Mouse (Mus musculus): ENCODE data around the gene Cdkl3. TPM values are rescaled to one million over a fixed set of nuclear protein-coding genes. Genes with fewer than 3 reads are reported as not detected.

Cdkl3 gene
- polyA plus RNA-seq, 1 experiment from 2014 or later, result 10.6 TPM

DNA sequence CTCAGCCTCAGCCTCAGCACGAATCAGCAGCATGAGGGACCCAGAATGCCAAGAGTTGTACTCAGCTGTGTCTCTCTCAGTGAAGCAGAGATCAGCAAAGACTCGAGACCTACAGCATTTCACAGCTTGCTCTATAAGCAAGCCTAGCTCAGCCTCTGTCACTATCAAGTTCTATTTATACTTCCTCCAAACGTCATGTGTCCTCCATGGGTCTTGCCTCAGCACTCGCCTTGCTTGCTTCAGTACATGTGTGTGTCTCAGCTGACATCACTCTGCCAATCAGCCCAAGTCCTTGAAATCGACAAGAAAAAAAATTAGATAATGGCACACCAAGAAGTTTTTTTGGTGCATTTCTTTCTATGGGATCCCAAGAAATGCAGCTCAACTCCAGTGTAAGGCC lies 52.2 kb downstream of the Cdkl3 start:
- WGBS, result 81% methylated on average over 5 of the region's 5 CpGs
- no peak overlapping the region for H3K27ac ChIP-seq
- DNase-seq (ENCODE audit: low spot score) (no peak), ATAC-seq (replicated peaks; ENCODE audit: low FRiP score, low read depth) (no peak)
- H3K4me1 ChIP-seq (replicated peaks; ENCODE audit: insufficient read depth, low read length), result no peaks in the 10 kb centered on the region
- H3K4me3 ChIP-seq (replicated peaks; ENCODE audit: low read depth, low read length), result no peak overlapping the region
- no peak overlapping the region for H3K9ac ChIP-seq (ENCODE audit: low read depth, low read length)
- H3K9me3 ChIP-seq (replicated peaks; ENCODE audit: low read length), result no peaks in the 10 kb centered on the region
- H3K4me2 ChIP-seq (ENCODE audit: low read length), result no peak overlapping the region
- no peak for TF ChIP-seq CTCF (IDR thresholded peaks at IDR 0.05; ENCODE audit: low read depth)
- no peaks in the 10 kb centered on the region for H3K36me3 ChIP-seq (ENCODE audit: insufficient read depth, low read length)
- no peaks in the 10 kb centered on the region for H3K27me3 ChIP-seq (ENCODE audit: insufficient read depth, low read length)

DNA sequence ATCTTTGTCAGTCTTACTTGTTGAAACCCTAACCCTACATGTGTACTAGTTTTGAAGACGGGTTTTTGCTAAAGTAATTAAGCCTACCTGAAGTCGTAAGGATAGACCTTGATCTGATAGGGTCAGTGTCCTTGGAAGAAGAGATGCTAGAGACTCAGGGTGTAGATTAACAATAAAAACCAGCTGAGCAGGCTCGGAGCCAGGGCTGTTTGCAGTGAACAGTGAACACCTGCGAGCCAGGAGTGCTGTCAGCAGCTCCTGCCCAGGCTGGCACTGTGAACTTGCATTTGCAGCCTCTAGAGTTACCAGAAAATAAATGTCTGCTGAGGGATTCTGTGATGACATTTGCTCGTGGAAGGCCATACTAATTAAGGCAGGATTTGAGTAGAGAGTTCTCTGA lies 55.0 kb downstream of the Cdkl3 start:
- Histone ChIP-seq H3K9me3 (replicated peaks; ENCODE audit: low read length) (no peaks in the 10 kb centered on the region), H3K9ac (ENCODE audit: low read depth, low read length) (no peak overlapping the region), H3K36me3 (ENCODE audit: insufficient read depth, low read length) (no peaks in the 10 kb centered on the region), H3K27me3 (ENCODE audit: insufficient read depth, low read length) (no peaks in the 10 kb centered on the region), H3K4me2 (ENCODE audit: low read length) (no peak overlapping the region), H3K4me1 (replicated peaks; ENCODE audit: insufficient read depth, low read length) (no peaks in the 10 kb centered on the region), H3K27ac (no peak overlapping the region), H3K4me3 (replicated peaks; ENCODE audit: low read depth, low read length) (no peak overlapping the region)
- TF ChIP-seq CTCF (IDR thresholded peaks at IDR 0.05; ENCODE audit: low read depth), result no peak
- no peak for DNase-seq (ENCODE audit: low spot score)
- WGBS, result 38% methylated on average over 5 of the region's 5 CpGs
- ATAC-seq (replicated peaks; ENCODE audit: low FRiP score, low read depth), result no peak

DNA sequence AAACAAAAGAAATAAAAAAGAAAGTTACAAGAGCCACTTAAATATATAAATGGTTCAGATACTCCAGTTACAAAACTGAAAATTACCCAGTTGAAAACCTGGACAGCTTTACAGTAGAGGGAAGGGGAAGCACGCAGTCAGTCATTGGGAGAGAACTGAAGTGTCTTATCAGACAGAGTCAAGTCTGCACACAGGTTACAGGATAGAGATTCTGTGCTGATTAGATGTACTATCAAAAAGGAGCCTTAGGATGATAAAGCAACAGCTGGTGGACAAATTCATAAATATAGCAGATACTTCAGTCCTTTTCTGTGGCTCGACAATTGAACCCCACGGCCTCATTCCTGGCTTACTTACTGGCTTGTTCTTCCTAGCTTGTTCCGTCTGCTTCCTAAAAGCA lies 56.3 kb downstream of the Cdkl3 start:
- TF ChIP-seq CTCF (IDR thresholded peaks at IDR 0.05; ENCODE audit: low read depth), result no peak
- Histone ChIP-seq H3K36me3 (ENCODE audit: insufficient read depth, low read length) (no peaks in the 10 kb centered on the region), H3K4me3 (replicated peaks; ENCODE audit: low read depth, low read length) (no peak overlapping the region), H3K4me2 (ENCODE audit: low read length) (no peak overlapping the region), H3K4me1 (replicated peaks; ENCODE audit: insufficient read depth, low read length) (no peaks in the 10 kb centered on the region), H3K27ac (no peak overlapping the region), H3K9ac (ENCODE audit: low read depth, low read length) (no peak overlapping the region), H3K9me3 (replicated peaks; ENCODE audit: low read length) (no peaks in the 10 kb centered on the region), H3K27me3 (ENCODE audit: insufficient read depth, low read length) (no peaks in the 10 kb centered on the region)
- DNase-seq (ENCODE audit: low spot score), result no peak
- 89% methylated on average over 4 of the region's 4 CpGs for WGBS
- no peak for ATAC-seq (replicated peaks; ENCODE audit: low FRiP score, low read depth)

DNA sequence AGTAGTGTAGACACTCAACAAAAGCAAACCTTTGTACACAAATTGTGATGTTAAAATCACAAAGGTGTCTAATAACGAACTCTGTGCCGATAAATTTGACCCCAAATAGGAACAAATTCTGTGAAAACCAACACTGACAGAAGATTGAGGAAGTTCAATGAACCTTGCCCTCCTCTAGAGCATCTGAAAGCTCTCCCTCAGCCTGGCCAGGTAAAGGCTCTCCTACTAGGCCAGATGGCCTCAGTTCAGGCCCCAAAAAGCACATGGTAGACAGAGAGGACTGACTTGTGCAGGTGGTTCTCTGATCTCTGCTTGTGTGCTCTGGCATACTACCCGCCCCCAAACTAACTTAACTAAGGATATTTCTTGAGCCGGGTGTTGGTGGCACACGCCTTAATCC lies 58.4 kb downstream of the Cdkl3 start:
- Histone ChIP-seq H3K27me3 (ENCODE audit: insufficient read depth, low read length) (no peaks in the 10 kb centered on the region), H3K4me3 (replicated peaks; ENCODE audit: low read depth, low read length) (no peak overlapping the region), H3K27ac (no peak overlapping the region), H3K9me3 (replicated peaks; ENCODE audit: low read length) (no peaks in the 10 kb centered on the region), H3K4me1 (replicated peaks; ENCODE audit: insufficient read depth, low read length) (no peaks in the 10 kb centered on the region), H3K9ac (ENCODE audit: low read depth, low read length) (no peak overlapping the region), H3K36me3 (ENCODE audit: insufficient read depth, low read length) (no peaks in the 10 kb centered on the region), H3K4me2 (ENCODE audit: low read length) (no peak overlapping the region)
- no peak for TF ChIP-seq CTCF (IDR thresholded peaks at IDR 0.05; ENCODE audit: low read depth)
- 93% methylated on average over 5 of the region's 5 CpGs for WGBS
- ATAC-seq (replicated peaks; ENCODE audit: low FRiP score, low read depth) (no peak), DNase-seq (ENCODE audit: low spot score) (no peak)

DNA sequence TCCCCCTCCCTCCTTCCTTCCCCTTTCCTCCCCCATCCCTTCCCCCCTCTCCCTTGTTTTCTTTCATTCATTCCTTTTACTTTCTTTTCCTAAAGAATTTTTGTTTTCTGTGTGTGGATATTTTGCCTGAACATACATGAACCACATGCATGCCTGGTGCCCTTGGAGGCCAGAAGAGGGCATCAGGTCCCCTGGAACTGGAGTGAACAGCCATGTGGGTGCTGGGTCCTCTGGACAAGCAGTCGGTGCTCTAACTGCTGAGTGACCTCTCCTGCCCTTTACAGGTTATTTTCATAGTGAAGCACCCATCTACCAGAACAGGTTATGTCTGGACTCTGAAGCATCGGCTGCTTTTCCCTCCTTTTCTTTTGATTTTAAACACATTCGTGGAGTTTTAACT lies 60.4 kb downstream of the Cdkl3 start:
- 56% methylated on average over 3 of the region's 3 CpGs for WGBS
- Histone ChIP-seq H3K9me3 (replicated peaks; ENCODE audit: low read length) (no peaks in the 10 kb centered on the region), H3K4me3 (replicated peaks; ENCODE audit: low read depth, low read length) (no peak overlapping the region), H3K27ac (no peak overlapping the region), H3K27me3 (ENCODE audit: insufficient read depth, low read length) (no peaks in the 10 kb centered on the region), H3K4me1 (replicated peaks; ENCODE audit: insufficient read depth, low read length) (no peaks in the 10 kb centered on the region), H3K4me2 (ENCODE audit: low read length) (no peak overlapping the region), H3K9ac (ENCODE audit: low read depth, low read length) (no peak overlapping the region), H3K36me3 (ENCODE audit: insufficient read depth, low read length) (no peaks in the 10 kb centered on the region)
- DNase-seq (ENCODE audit: low spot score) (no peak), ATAC-seq (replicated peaks; ENCODE audit: low FRiP score, low read depth) (no peak)
- TF ChIP-seq CTCF (IDR thresholded peaks at IDR 0.05; ENCODE audit: low read depth), result peak; percentile 65

DNA sequence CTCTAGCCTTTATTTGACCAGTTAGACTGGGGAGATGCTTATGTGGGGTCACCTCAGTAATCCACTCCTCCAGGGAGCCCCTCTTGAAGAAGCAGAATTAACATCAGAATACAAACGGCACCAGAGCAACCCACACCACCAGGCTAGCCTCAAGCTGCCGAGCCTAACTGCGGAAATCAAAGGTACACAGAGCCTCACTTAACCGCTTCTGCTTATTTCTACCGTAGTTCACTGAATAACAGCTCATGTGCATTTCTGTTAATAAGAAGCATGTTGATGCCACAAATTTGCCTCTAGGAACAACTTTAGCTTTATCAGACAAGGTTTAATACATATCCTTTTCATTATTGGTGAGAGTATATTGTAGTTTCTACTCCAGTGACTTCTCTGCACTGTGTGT lies 61.8 kb downstream of the Cdkl3 start:
- Histone ChIP-seq H3K9me3 (replicated peaks; ENCODE audit: low read length) (no peaks in the 10 kb centered on the region), H3K4me3 (replicated peaks; ENCODE audit: low read depth, low read length) (no peak overlapping the region), H3K9ac (ENCODE audit: low read depth, low read length) (no peak overlapping the region), H3K27me3 (ENCODE audit: insufficient read depth, low read length) (no peaks in the 10 kb centered on the region), H3K36me3 (ENCODE audit: insufficient read depth, low read length) (no peaks in the 10 kb centered on the region), H3K27ac (no peak overlapping the region), H3K4me2 (ENCODE audit: low read length) (no peak overlapping the region), H3K4me1 (replicated peaks; ENCODE audit: insufficient read depth, low read length) (no peaks in the 10 kb centered on the region)
- DNase-seq (ENCODE audit: low spot score), result no peak
- WGBS, result 17% methylated on average over 5 of the region's 5 CpGs
- no peak for TF ChIP-seq CTCF (IDR thresholded peaks at IDR 0.05; ENCODE audit: low read depth)
- no peak for ATAC-seq (replicated peaks; ENCODE audit: low FRiP score, low read depth)

DNA sequence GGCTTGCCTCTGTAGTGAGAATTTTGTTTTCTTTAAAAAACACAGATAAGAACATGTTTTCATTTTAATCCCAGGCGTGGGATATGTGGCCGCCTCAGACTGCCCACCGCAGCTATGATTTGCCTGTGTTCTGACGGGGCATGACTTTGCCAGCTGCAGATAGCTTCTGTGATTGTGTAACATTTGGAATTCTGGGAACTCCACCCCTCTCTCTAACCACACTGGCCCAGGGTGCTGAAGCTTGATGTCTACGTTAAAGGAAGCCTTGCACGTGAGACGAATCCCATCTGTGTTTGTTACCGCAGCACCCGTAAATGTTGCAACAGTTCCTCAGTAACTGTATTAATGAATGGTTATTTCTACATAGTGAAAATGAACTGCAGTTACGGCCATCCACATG lies 67.7 kb downstream of the Cdkl3 start:
- TF ChIP-seq CTCF (IDR thresholded peaks at IDR 0.05; ENCODE audit: low read depth), result no peak
- Histone ChIP-seq H3K4me1 (replicated peaks; ENCODE audit: insufficient read depth, low read length) (no peaks in the 10 kb centered on the region), H3K27me3 (ENCODE audit: insufficient read depth, low read length) (no peaks in the 10 kb centered on the region), H3K27ac (no peak overlapping the region), H3K9me3 (replicated peaks; ENCODE audit: low read length) (no peaks in the 10 kb centered on the region), H3K4me2 (ENCODE audit: low read length) (no peak overlapping the region), H3K4me3 (replicated peaks; ENCODE audit: low read depth, low read length) (no peak overlapping the region), H3K36me3 (ENCODE audit: insufficient read depth, low read length) (no peaks in the 10 kb centered on the region), H3K9ac (ENCODE audit: low read depth, low read length) (no peak overlapping the region)
- WGBS, result 63% methylated on average over 10 of the region's 10 CpGs
- ATAC-seq (replicated peaks; ENCODE audit: low FRiP score, low read depth) (no peak), DNase-seq (ENCODE audit: low spot score) (no peak)

Measured in kidney, postnatal 0 days (tissue).